Mouse (Mus musculus): ENCODE measurements around the gene Gm5460. TPM values are rescaled to one million over a fixed set of nuclear protein-coding genes. Genes with fewer than 3 reads are reported as not detected.
A peak's percentile ranks its signal among the peaks of the same experiment; 100 is the strongest.

Gene Gm5460
- polyA plus RNA-seq, 1 experiment from 2014 or later, result not detected

- Histone ChIP-seq H3K9ac (replicated peaks; ENCODE audit: low read length) (no peak within 1 kb of the TSS), H3K4me1 (ENCODE audit: insufficient read depth, low read length) (no peaks in the 10 kb centered on the region), H3K4me3 (ENCODE audit: low read length) (no peak within 1 kb of the TSS), H3K9me3 (ENCODE audit: low read length) (no peaks in the 10 kb centered on the region), H3K27ac (ENCODE audit: low read length) (no peak within 1 kb of the TSS), H3K27me3 (ENCODE audit: insufficient read depth, low read length) (no peaks in the 10 kb centered on the region), H3K4me2 (replicated peaks; ENCODE audit: low read depth, low read length) (no peak within 1 kb of the TSS), H3K36me3 (ENCODE audit: insufficient read depth, low read length) (no peaks in the 10 kb centered on the region)
- WGBS, result 85% methylated on average over 6 of the region's 6 CpGs
- no peak for ATAC-seq (ENCODE audit: low FRiP score, low TSS enrichment)
Observed at GRCm38 (mm10) chr14:34052516-34052915, 36.0 kb downstream of the Gm5460 start, which contains the start of gene Antxrl. TSS of gene Antxrl (plus strand) at chr14:34052707.

GRCm38 (mm10) chr14:34071665-34072064 is 55.1 kb downstream of the Gm5460 start:
- H3K4me2 ChIP-seq (replicated peaks; ENCODE audit: low read depth, low read length), result no peak overlapping the region
- H3K4me1 ChIP-seq (ENCODE audit: insufficient read depth, low read length), result no peaks in the 10 kb centered on the region
- H3K36me3 ChIP-seq (ENCODE audit: insufficient read depth, low read length), result no peaks in the 10 kb centered on the region
- no peaks in the 10 kb centered on the region for H3K9me3 ChIP-seq (ENCODE audit: low read length)
- WGBS, result 68% methylated on average over 6 of the region's 6 CpGs
- no peak overlapping the region for H3K9ac ChIP-seq (replicated peaks; ENCODE audit: low read length)
- no peak overlapping the region for H3K27ac ChIP-seq (ENCODE audit: low read length)
- ATAC-seq (ENCODE audit: low FRiP score, low TSS enrichment), result no peak
- H3K4me3 ChIP-seq (ENCODE audit: low read length), result no peak overlapping the region
- no peaks in the 10 kb centered on the region for H3K27me3 ChIP-seq (ENCODE audit: insufficient read depth, low read length)

- Histone ChIP-seq H3K9ac (replicated peaks; ENCODE audit: low read length) (no peak overlapping the region), H3K36me3 (ENCODE audit: insufficient read depth, low read length) (no peaks in the 10 kb centered on the region), H3K27me3 (ENCODE audit: insufficient read depth, low read length) (no peaks in the 10 kb centered on the region), H3K4me2 (replicated peaks; ENCODE audit: low read depth, low read length) (no peak overlapping the region), H3K27ac (ENCODE audit: low read length) (no peak overlapping the region), H3K4me3 (ENCODE audit: low read length) (no peak overlapping the region), H3K9me3 (ENCODE audit: low read length) (no peaks in the 10 kb centered on the region), H3K4me1 (ENCODE audit: insufficient read depth, low read length) (no peaks in the 10 kb centered on the region)
- no peak for ATAC-seq (ENCODE audit: low FRiP score, low TSS enrichment)
- WGBS, result 30% methylated on average over 4 of the region's 4 CpGs
Observed at GRCm38 (mm10) chr14:34075346-34075745, 58.8 kb downstream of the Gm5460 start.

GRCm38 (mm10) chr14:34077222-34077621 is 60.7 kb downstream of the Gm5460 start:
- Histone ChIP-seq H3K36me3 (ENCODE audit: insufficient read depth, low read length) (no peaks in the 10 kb centered on the region), H3K27ac (ENCODE audit: low read length) (no peak overlapping the region), H3K4me3 (ENCODE audit: low read length) (no peak overlapping the region), H3K9me3 (ENCODE audit: low read length) (no peaks in the 10 kb centered on the region), H3K4me1 (ENCODE audit: insufficient read depth, low read length) (no peaks in the 10 kb centered on the region), H3K9ac (replicated peaks; ENCODE audit: low read length) (no peak overlapping the region), H3K4me2 (replicated peaks; ENCODE audit: low read depth, low read length) (no peak overlapping the region), H3K27me3 (ENCODE audit: insufficient read depth, low read length) (no peaks in the 10 kb centered on the region)
- ATAC-seq (ENCODE audit: low FRiP score, low TSS enrichment), result no peak
- 75% methylated on average over 5 of the region's 5 CpGs for WGBS

GRCm38 (mm10) chr14:34078293-34078692 is 61.7 kb downstream of the Gm5460 start:
- H3K27ac ChIP-seq (ENCODE audit: low read length), result no peak overlapping the region
- H3K9me3 ChIP-seq (ENCODE audit: low read length), result no peaks in the 10 kb centered on the region
- H3K4me1 ChIP-seq (ENCODE audit: insufficient read depth, low read length), result no peaks in the 10 kb centered on the region
- H3K9ac ChIP-seq (replicated peaks; ENCODE audit: low read length), result no peak overlapping the region
- no peaks in the 10 kb centered on the region for H3K36me3 ChIP-seq (ENCODE audit: insufficient read depth, low read length)
- no peak overlapping the region for H3K4me2 ChIP-seq (replicated peaks; ENCODE audit: low read depth, low read length)
- no peak overlapping the region for H3K4me3 ChIP-seq (ENCODE audit: low read length)
- H3K27me3 ChIP-seq (ENCODE audit: insufficient read depth, low read length), result no peaks in the 10 kb centered on the region
- ATAC-seq (ENCODE audit: low FRiP score, low TSS enrichment), result no peak
- 65% methylated on average over 4 of the region's 4 CpGs for WGBS

GRCm38 (mm10) chr14:34080321-34080997 is 63.9 kb downstream of the Gm5460 start:
- WGBS, result 9% methylated on average over 11 of the region's 11 CpGs

GRCm38 (mm10) chr14:34085731-34086130 is 69.2 kb downstream of the Gm5460 start, which contains the start of gene Anxa8:
TSS of gene Anxa8 (plus strand) at chr14:34085981.
- Histone ChIP-seq H3K36me3 (ENCODE audit: insufficient read depth, low read length) (no peaks in the 10 kb centered on the region), H3K9ac (replicated peaks; ENCODE audit: low read length) (no peak within 1 kb of the TSS), H3K9me3 (ENCODE audit: low read length) (no peaks in the 10 kb centered on the region), H3K4me2 (replicated peaks; ENCODE audit: low read depth, low read length) (no peak within 1 kb of the TSS), H3K4me1 (ENCODE audit: insufficient read depth, low read length) (no peaks in the 10 kb centered on the region), H3K4me3 (ENCODE audit: low read length) (no peak within 1 kb of the TSS), H3K27ac (ENCODE audit: low read length) (no peak within 1 kb of the TSS), H3K27me3 (ENCODE audit: insufficient read depth, low read length) (no peaks in the 10 kb centered on the region)
- 0 out of 2 replicates have a peak, but pooled peaks have one; percentile 12 for ATAC-seq (ENCODE audit: low FRiP score, low TSS enrichment)
- 41% methylated on average over 4 of the region's 4 CpGs for WGBS

More at GRCm38 (mm10) chr14:34080321-34080997, 63.9 kb downstream of the Gm5460 start:
- Histone ChIP-seq H3K27ac (ENCODE audit: low read length) (no peak overlapping the region), H3K9ac (replicated peaks; ENCODE audit: low read length) (no peak overlapping the region), H3K4me3 (ENCODE audit: low read length) (no peak overlapping the region), H3K27me3 (ENCODE audit: insufficient read depth, low read length) (no peaks in the 10 kb centered on the region), H3K9me3 (ENCODE audit: low read length) (no peaks in the 10 kb centered on the region), H3K4me1 (ENCODE audit: insufficient read depth, low read length) (no peaks in the 10 kb centered on the region), H3K4me2 (replicated peaks; ENCODE audit: low read depth, low read length) (no peak overlapping the region), H3K36me3 (ENCODE audit: insufficient read depth, low read length) (no peaks in the 10 kb centered on the region)
- ATAC-seq (ENCODE audit: low FRiP score, low TSS enrichment), result peak; percentile 87

GRCm38 (mm10) chr14:34086806-34087205 is 70.2 kb downstream of the Gm5460 start:
- H3K4me2 ChIP-seq (replicated peaks; ENCODE audit: low read depth, low read length), result no peak overlapping the region
- H3K36me3 ChIP-seq (ENCODE audit: insufficient read depth, low read length), result no peaks in the 10 kb centered on the region
- WGBS, result 70% methylated on average over 4 of the region's 4 CpGs
- H3K4me3 ChIP-seq (ENCODE audit: low read length), result no peak overlapping the region
- H3K27me3 ChIP-seq (ENCODE audit: insufficient read depth, low read length), result no peaks in the 10 kb centered on the region
- no peak for ATAC-seq (ENCODE audit: low FRiP score, low TSS enrichment)
- H3K9me3 ChIP-seq (ENCODE audit: low read length), result no peaks in the 10 kb centered on the region
- no peak overlapping the region for H3K9ac ChIP-seq (replicated peaks; ENCODE audit: low read length)
- no peak overlapping the region for H3K27ac ChIP-seq (ENCODE audit: low read length)
- no peaks in the 10 kb centered on the region for H3K4me1 ChIP-seq (ENCODE audit: insufficient read depth, low read length)

- no peak overlapping the region for H3K27ac ChIP-seq (ENCODE audit: low read length)
- no peak overlapping the region for H3K4me3 ChIP-seq (ENCODE audit: low read length)
- no peaks in the 10 kb centered on the region for H3K36me3 ChIP-seq (ENCODE audit: insufficient read depth, low read length)
- 54% methylated on average over 2 of the region's 2 CpGs for whole genome bisulfite sequencing
- no peak for ATAC-seq (ENCODE audit: low FRiP score, low TSS enrichment)
- no peak overlapping the region for H3K9ac ChIP-seq (replicated peaks; ENCODE audit: low read length)
- H3K9me3 ChIP-seq (ENCODE audit: low read length), result no peaks in the 10 kb centered on the region
- no peaks in the 10 kb centered on the region for H3K27me3 ChIP-seq (ENCODE audit: insufficient read depth, low read length)
- no peak overlapping the region for H3K4me2 ChIP-seq (replicated peaks; ENCODE audit: low read depth, low read length)
- H3K4me1 ChIP-seq (ENCODE audit: insufficient read depth, low read length), result no peaks in the 10 kb centered on the region
Observed at GRCm38 (mm10) chr14:34087856-34088398, 71.4 kb downstream of the Gm5460 start.

GRCm38 (mm10) chr14:34089796-34090195 is 73.2 kb downstream of the Gm5460 start:
- H3K9ac ChIP-seq (replicated peaks; ENCODE audit: low read length), result no peak overlapping the region
- no peaks in the 10 kb centered on the region for H3K36me3 ChIP-seq (ENCODE audit: insufficient read depth, low read length)
- no peaks in the 10 kb centered on the region for H3K9me3 ChIP-seq (ENCODE audit: low read length)
- no peaks in the 10 kb centered on the region for H3K27me3 ChIP-seq (ENCODE audit: insufficient read depth, low read length)
- no peak overlapping the region for H3K4me3 ChIP-seq (ENCODE audit: low read length)
- no peaks in the 10 kb centered on the region for H3K4me1 ChIP-seq (ENCODE audit: insufficient read depth, low read length)
- WGBS, result 85% methylated on average over 8 of the region's 8 CpGs
- no peak overlapping the region for H3K4me2 ChIP-seq (replicated peaks; ENCODE audit: low read depth, low read length)
- H3K27ac ChIP-seq (ENCODE audit: low read length), result no peak overlapping the region
- no peak for ATAC-seq (ENCODE audit: low FRiP score, low TSS enrichment)
